Comparison of ENCODE assay signal across 10 mouse cellular contexts in the genomic region with DNA sequence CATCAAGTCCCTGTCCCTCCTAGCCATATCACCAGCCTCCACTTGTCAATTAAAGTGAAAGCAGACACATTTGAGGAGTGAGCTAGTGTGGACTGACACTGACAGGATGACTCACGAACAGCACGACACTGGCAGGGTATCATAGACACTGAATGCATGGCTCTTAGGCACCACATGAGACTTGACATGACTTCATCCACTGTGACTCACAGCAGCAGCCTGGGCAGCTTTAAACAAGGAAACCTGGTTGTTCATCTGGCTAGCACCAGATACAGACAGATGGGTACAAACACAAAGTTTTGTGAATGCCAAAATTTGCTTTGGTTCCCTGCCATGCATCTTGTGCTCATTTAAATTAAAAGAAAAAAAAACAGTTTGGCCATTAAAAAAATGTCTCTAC.
DNase-seq lines count a peak whose midpoint lies in the region; ATAC-seq lines count a peak whose summit lies in the region.
"Had no signal": no experiment of that assay in that cellular context is flagged by ENCODE, and none has a peak within 500 bp of the region (broad histone marks: within the 10 kb centered on the region; RNA-seq: fewer than 3 reads in every experiment).

No protein-coding gene starts in this region.

- no peaks in the 10 kb centered on the region for H3K36me3 ChIP-seq in forebrain, embryonic 14.5 days (ENCODE audit: control insufficient read depth, insufficient read depth, low read length)
- H3K36me3 ChIP-seq in forebrain, embryonic 10.5 days (replicated peaks), result no peaks in the 10 kb centered on the region
- no peaks in the 10 kb centered on the region for H3K36me3 ChIP-seq in heart, embryonic 11.5 days (ENCODE audit: control insufficient read depth, insufficient read depth, low read length)
- H3K36me3 ChIP-seq: midbrain, embryonic 12.5 days had no signal

- no peak overlapping the region for H3K27ac ChIP-seq in forebrain, embryonic 14.5 days (ENCODE audit: low read depth, low read length)
- H3K27ac ChIP-seq in forebrain, embryonic 10.5 days, result no peak overlapping the region
- H3K27ac ChIP-seq in heart, embryonic 11.5 days (ENCODE audit: low read depth, low read length), result no peak overlapping the region
- H3K27ac ChIP-seq: midbrain, embryonic 12.5 days had no signal

- peak; percentile 47 for ATAC-seq in forebrain, embryonic 14.5 days
- no peak for ATAC-seq in heart, embryonic 11.5 days (replicated peaks; ENCODE audit: insufficient number of reproducible peaks, low FRiP score, low TSS enrichment)

- 65% methylated on average over 2 of the region's 2 CpGs for WGBS in forebrain, embryonic 14.5 days
- WGBS in forebrain, embryonic 10.5 days, result 91% methylated on average over 2 of the region's 2 CpGs
- 45% methylated on average over 2 of the region's 2 CpGs for WGBS in heart, embryonic 11.5 days (ENCODE audit: insufficient replicate concordance)

- DNase-seq in forebrain, embryonic 14.5 days (ENCODE audit: low spot score), result peak; percentile 60
- DNase-seq in forebrain, embryonic 10.5 days (ENCODE audit: extremely low spot score, low spot score), result no peak
- peak; percentile 2 for DNase-seq in NIH3T3 (ENCODE audit: low read depth)
- peak; percentile 17 for DNase-seq in cerebellum, adult 9-11 months
- DNase-seq in layer of hippocampus, adult 9-11 months, result peak; percentile 84
- no peak for DNase-seq in embryo, embryonic 10 days (ENCODE audit: low spot score)
- no peak for DNase-seq in spleen, postnatal 10 days (ENCODE audit: low spot score in 2 of 2)
- DNase-seq: kidney, postnatal 10 days had no signal

- no peak overlapping the region for H3K4me3 ChIP-seq in forebrain, embryonic 14.5 days (ENCODE audit: low read depth, low read length)
- no peak overlapping the region for H3K4me3 ChIP-seq in forebrain, embryonic 10.5 days
- no peak overlapping the region for H3K4me3 ChIP-seq in heart, embryonic 11.5 days (ENCODE audit: low read depth, low read length)
- H3K4me3 ChIP-seq: midbrain, embryonic 12.5 days had no signal

- H3K4me2 ChIP-seq in forebrain, embryonic 14.5 days (ENCODE audit: low read length), result no peak overlapping the region
- no peak overlapping the region for H3K4me2 ChIP-seq in heart, embryonic 11.5 days
- H3K4me2 ChIP-seq: midbrain, embryonic 12.5 days had no signal

- H3K27me3 ChIP-seq in forebrain, embryonic 14.5 days (replicated peaks; ENCODE audit: control insufficient read depth, insufficient read depth, low read length), result no peaks in the 10 kb centered on the region
- no peaks in the 10 kb centered on the region for H3K27me3 ChIP-seq in forebrain, embryonic 10.5 days (ENCODE audit: poor library complexity, severe bottlenecking)
- no peaks in the 10 kb centered on the region for H3K27me3 ChIP-seq in heart, embryonic 11.5 days (ENCODE audit: control insufficient read depth, insufficient read depth, low read length)
- H3K27me3 ChIP-seq: midbrain, embryonic 12.5 days had no signal

- H3K9ac ChIP-seq in forebrain, embryonic 14.5 days (ENCODE audit: low read length), result no peak overlapping the region
- H3K9ac ChIP-seq in heart, embryonic 11.5 days (ENCODE audit: low read depth, low read length), result no peak overlapping the region
- H3K9ac ChIP-seq: midbrain, embryonic 12.5 days had no signal

- peaks cover 3% of the 10 kb centered on the region; the same call in 1 of the 2 replicates for H3K9me3 ChIP-seq in forebrain, embryonic 14.5 days (replicated peaks; ENCODE audit: control insufficient read depth, low read length)
- no peaks in the 10 kb centered on the region for H3K9me3 ChIP-seq in forebrain, embryonic 10.5 days
- H3K9me3 ChIP-seq in heart, embryonic 11.5 days (replicated peaks; ENCODE audit: control insufficient read depth, low read length), result no peaks in the 10 kb centered on the region
- H3K9me3 ChIP-seq: midbrain, embryonic 12.5 days had no signal

- H3K4me1 ChIP-seq in forebrain, embryonic 14.5 days (ENCODE audit: control insufficient read depth, insufficient read depth, low read length), result peaks cover 5% of the 10 kb centered on the region; the same call in 1 of the 2 replicates
- peaks cover 17% of the 10 kb centered on the region for H3K4me1 ChIP-seq in forebrain, embryonic 10.5 days
- H3K4me1 ChIP-seq in heart, embryonic 11.5 days (ENCODE audit: control insufficient read depth, insufficient read depth, low read length), result no peaks in the 10 kb centered on the region
- H3K4me1 ChIP-seq: midbrain, embryonic 12.5 days had no signal

Comparison
In these comparisons a context has a peak if more than half of its experiments do, and no peak if none do; other contexts are left out.
1. DNase-seq: peak in forebrain, embryonic 14.5 days (single experiment), NIH3T3 (single experiment), cerebellum, adult 9-11 months (single experiment) and layer of hippocampus, adult 9-11 months (single experiment); none in forebrain, embryonic 10.5 days (single experiment), embryo, embryonic 10 days (single experiment) and spleen, postnatal 10 days (0 of 2).